Mouse (Mus musculus): ENCODE data around the gene Sipa1l3.

DNA sequence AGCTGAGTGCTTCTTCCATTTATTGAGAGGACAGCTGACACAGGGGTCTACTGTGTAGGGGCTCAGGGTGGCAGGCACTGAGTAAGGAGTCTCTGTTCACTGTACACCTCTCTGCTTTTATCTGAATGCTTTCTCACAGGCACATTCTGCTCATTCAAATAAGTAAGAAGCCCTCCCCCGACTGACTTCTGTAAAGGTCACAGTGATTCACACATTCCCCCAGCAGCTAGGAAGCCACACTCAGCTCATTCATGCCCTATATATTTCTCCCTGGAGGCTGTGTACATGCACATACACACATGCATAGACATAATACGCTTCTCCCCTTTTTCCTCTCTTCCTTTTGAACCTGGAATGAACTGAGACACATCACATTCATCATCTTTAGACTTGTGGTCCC lies 74.4 kb downstream of the Sipa1l3 start:
- TF ChIP-seq CTCF (IDR thresholded peaks at IDR 0.05; ENCODE audit: control insufficient read depth, insufficient read depth, insufficient replicate concordance, low read depth, low read length) (no peak), POLR2A (IDR thresholded peaks at IDR 0.05; ENCODE audit: control insufficient read depth, low read depth, low read length) (no peak)

Measured in testis, adult 2 months (tissue).